In the genomic region with DNA sequence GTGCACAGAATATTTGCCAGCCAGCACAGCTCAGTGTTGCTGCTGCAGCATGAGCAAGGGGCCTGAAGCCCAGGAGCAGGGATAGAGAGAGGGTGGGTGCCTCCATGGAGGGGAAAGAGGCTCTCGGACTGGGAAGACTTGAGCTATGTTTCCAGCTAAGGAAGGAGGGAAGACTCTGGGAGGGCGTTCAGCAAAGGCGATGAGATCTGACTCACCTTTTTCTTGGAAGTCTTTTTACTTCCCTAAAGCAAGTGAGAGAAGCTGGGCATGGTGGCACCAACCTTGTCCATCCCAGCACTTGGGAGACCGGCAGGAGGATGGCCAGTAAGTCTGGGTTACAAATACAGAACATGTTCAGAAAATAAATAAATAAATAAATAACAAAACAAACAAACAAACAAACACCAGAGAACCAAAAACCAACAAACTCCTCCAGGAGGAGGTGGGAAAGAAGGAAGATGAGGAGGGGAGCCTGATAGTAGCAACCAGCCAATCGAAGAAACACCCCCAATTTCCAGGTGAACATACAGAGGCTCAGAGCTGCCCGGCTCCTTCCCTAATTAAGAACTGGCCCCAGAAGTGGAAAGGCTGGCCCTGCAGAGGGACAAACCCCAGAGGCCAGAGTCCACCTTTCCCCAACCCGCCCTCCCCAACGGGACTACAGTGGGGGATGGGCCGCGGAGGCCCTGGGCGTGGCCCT, we compare ENCODE assay signal across 1 mouse cellular context.
TF ChIP-seq lines count a peak whose summit lies in the region.

No protein-coding gene starts in this region.

TF ChIP-seq in CH12.LX, 34 proteins besides CTCF, POLR2A, EP300 and RAD21:
- TF ChIP-seq CHD2 (IDR thresholded peaks at IDR 0.05; ENCODE audit: low read length) (peak; percentile 38; the same call in 1 of the 2 replicates), ETS1 (conservative IDR thresholded peaks at IDR 0.05; ENCODE audit: low read depth, low read length) (no peak)
